Mouse (Mus musculus): Measurements from ENCODE around the gene Ntn3.

Ntn3 gene

DNA sequence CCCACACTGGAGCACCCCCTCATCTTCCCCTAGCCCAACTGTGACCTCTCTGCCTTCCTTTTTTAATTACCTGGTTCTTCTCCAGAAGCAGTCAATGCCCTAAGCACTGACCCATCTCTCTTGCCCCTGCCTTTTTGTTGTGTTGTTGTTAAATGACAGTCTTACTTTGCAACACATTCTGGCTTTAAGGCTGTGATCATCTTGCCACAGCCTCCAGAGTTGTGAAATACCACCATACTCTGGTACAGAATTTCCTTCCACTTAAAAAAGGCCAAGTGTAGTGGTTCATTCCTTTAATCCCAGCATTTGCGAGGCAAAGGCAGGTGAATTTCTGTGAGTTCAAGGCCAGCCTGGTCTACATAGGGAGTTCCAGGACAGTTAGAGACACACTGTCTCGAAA, 18.4 kb downstream of the Ntn3 start:
- DNase-seq (ENCODE audit: low read depth, low spot score), result no peak

DNA sequence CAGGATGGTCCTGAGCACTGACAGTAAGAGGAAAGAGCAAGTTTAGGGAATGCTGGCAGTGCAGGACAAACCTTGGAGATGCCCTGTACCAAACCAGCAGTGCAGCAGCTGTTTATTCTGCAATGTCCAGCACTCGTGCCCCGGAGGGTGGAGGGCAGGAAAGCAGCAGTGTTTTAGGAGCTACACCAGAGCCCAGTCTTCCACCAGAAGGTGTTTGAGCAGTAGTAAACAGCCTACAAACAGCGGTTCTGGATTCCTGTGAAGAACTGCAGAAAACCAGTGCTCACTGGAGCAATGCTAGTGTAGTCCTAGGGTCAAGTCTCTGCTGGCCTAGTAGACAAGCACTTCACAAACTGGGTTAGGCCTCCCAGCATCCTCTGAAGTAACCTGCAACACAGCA, 35.1 kb downstream of the Ntn3 start:
- no peak for DNase-seq (ENCODE audit: low read depth, low spot score)

DNA sequence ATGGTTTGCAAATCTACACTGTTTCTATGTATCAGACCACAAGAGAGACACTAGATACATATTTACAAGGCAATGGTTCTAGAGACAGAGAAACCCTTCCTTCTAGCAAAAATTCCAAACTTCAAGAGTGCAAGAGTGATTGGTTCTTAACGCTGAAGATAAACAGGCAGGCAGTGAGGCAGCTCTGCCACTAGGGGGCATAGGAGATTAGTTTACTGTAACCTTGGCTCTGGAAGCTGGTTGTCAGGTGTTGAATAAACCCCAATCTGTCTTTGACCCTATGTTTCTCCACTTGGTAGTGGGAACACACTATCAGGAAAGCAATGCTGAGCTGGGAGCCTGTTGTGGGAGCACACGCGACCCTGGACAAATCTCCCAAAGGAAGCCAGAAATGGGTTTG, 35.9 kb downstream of the Ntn3 start:
- DNase-seq (ENCODE audit: low read depth, low spot score), result peak; percentile 87

DNA sequence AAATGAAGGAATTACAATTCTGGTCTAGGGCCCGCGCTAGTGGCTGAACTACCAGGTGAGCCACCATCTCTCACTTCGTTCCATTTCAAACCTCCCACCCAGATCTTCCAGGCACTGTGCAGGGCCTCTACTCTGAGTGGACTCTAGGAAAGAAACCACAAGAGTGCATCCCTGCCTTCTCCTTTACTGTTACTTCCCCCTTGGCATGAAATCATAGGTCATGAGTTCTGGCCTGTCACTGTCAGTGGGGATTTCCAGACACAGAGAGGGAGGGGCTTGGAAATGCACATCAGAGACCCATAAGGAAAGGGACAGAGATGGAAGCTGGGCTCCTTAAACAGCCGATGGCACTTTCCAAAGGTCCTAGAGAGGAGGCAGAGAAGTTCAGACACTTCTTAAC, 37.6 kb downstream of the Ntn3 start:
- DNase-seq (ENCODE audit: low read depth, low spot score), result no peak

DNA sequence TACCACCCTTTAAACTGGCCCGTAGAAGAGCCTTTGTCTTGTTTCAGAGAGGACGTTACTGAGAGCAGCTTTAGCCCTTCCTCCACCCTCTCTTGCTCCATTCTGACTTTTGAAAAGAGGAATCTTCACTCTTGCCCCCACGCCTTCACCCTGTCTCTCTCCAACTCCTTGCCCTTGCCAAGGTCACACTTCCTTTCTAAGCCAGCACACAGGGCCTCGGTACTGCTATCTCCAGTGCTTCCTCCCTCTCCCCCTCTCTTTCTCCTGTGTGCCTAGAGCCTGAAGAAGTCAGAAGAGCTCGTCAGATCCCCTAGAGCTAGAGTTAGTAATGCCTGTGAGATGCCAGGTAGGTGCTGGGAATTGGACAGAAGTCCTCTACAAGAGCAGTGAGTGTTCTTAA, 38.6 kb downstream of the Ntn3 start:
- peak; percentile 66 for DNase-seq (ENCODE audit: low read depth, low spot score)

DNA sequence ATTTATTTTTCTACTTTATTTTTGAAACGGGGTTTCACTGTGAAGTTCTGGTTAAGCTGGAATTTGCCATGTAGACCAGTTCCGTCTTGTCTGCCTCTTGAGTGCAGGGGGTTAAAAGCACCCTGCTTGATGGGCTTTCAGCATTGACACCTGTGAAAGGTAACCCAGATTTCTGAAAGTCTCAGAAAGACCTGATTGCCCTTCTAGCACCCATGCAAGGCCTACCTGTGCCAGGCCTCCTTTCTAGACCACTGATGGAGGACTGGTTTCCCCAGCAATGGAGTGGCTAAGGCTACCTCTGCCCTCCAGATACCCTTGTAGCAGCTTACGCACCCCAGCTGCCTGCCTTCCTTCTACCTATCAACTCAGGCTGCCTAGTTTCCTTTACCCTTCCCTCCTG, 39.2 kb downstream of the Ntn3 start:
- no peak for DNase-seq (ENCODE audit: low read depth, low spot score)

DNA sequence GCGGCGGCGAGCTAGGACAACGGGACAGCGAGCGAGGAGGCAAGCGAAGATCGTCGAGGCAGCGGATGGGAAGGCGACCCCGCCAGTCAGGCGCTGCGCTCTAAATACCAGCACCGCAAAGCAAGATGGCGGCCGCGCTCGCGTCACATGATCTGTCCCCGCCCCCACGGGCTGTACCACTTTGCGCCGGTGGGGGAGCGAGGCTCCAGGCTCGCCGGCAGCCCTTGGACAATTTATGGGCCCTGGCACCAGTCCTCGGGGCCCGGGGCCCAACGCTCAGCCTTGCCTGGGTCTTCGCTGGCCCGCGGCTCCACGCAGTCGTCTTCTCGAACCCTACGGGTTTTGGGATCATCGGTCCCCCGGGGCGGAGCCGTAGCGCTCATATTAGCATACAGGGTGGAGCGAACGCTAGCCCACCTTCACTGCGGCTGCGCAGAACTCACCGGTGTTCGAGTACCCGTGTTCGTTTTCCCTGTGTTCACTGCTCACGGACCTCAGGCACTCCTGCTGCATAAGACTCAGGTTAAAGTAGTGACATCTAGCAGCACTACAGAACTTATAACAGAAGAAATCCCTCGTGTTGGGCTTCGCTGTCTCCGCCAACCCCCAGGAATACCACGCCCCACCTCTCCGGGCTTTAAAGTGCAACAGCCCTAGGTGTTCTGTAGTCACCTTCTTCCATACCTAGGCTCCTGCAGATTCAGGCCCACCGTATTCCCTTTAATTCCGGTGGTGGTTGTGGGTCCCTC, 39.8 kb downstream of the Ntn3 start, which contains the start of gene Atp6v0c:
Gene Atp6v0c, minus strand, starts transcription at position 386 of the 749 bp plus-strand sequence.
- peak; percentile 97 for DNase-seq (ENCODE audit: low read depth, low spot score)

DNA sequence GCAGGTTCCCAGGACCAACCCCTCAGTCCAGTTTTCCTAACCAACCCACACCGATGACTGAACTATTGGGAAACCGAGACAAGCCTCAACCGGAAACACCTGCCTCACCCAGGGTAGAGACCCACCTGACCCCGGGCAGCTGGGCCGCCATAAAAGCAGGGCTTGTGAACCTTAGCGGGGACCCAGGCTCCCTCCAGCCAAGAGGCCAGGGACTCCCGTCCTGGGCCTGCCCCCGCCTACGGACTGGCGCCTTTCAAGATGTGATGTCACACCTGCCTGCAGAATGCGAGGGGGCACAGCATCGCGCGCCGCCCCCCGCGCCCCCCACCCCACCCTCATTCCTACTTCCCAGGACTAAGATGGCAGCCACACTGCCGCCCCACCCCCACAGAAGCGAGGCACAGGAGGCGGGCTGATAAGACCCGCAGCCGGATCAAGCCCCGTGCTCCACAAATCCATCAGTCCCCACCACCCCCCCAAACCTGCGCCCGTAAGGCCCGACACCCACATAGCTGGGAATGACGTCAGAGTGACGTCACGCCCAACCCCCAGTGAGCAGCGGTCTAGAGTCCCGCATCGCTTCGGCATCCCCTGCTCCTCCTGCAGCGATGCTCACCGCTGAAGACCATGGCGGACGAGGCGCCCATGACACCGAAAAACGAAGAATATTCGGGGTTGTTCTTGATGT, 40.6 kb downstream of the Ntn3 start:
- DNase-seq (ENCODE audit: low read depth, low spot score), result peak; percentile 84

DNA sequence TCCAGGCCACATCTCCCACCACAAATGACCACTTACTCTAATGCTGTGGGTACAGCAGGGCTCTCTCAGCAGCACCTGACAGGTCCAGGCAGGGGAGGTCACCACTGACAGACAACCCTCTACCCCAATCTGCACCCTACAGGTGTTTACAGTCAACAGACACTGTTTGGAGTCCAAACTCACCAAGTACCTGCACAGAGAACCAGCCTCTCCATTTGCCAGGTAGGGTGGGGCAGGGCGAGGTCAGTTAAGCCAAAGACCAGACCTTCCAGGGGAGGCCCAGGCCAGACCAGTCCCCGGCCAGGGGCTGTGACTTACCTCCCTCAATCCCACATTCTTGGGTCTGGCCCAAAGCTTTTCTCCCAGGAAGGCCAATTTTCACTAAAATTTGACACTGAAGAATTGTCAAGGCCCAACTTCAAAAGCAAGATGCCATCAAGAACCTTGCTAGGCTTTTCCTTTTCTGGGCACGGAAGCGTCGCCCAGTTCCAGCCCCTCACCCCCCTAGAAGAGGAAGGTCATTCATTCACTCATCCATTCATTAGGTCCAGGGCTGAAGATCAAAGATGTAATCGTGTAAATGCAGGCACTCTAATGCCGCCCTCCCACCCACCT, 41.3 kb downstream of the Ntn3 start:
- DNase-seq (ENCODE audit: low read depth, low spot score), result no peak

DNA sequence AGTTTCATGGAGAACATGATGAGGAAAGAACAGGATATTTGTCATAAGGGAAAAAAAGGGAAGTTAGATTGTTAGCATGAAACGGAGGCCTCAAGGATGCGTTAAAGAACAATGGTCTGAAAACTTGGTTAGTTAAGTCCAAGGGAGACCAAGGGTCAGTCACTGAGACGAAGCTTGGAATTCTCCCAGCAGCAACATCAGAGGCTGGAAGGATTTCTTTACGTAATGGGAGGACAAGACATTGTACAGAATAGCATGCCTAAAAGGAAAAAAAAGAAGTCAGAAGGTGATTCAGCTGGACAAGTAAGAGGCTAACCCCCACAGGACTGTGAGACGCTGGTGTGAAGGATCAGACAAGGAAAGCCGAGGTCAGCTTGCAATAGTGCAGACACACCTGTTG, 42.2 kb downstream of the Ntn3 start:
- no peak for DNase-seq (ENCODE audit: low read depth, low spot score)

DNA sequence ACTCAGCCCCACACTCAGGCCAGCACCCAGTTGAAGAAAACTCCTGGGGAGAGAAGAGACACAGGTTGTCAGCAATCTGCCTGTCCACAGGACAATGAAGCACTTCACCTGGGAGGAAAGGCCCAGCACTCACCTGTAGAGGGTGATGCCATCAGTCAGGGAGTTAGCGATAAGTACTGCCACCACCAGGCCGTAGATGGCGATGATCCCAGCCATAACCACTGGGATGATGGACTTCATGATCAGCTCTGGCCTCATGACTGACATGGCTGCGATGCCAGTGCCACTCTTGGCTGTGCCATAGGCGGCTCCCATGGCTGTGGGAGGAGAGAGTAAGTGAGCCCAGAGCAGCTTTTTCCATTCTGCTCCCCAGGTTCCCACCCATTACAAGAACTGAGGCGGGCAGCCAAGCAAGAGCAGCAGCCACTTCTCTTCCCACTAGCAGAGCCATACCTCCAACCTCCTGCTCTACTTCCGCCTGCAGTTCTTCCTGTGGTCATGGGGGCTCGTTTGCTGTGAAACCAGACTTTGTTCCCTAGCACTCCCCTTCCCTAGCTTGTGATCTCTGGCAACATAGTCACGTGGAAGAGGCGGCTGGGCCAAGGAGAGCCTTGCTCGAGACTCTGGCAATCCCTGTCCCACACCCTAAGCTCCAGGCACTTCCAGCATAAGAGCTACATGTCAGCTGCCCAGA, 44.6 kb downstream of the Ntn3 start:
- peak; percentile 53 for DNase-seq (ENCODE audit: low read depth, low spot score)

DNA sequence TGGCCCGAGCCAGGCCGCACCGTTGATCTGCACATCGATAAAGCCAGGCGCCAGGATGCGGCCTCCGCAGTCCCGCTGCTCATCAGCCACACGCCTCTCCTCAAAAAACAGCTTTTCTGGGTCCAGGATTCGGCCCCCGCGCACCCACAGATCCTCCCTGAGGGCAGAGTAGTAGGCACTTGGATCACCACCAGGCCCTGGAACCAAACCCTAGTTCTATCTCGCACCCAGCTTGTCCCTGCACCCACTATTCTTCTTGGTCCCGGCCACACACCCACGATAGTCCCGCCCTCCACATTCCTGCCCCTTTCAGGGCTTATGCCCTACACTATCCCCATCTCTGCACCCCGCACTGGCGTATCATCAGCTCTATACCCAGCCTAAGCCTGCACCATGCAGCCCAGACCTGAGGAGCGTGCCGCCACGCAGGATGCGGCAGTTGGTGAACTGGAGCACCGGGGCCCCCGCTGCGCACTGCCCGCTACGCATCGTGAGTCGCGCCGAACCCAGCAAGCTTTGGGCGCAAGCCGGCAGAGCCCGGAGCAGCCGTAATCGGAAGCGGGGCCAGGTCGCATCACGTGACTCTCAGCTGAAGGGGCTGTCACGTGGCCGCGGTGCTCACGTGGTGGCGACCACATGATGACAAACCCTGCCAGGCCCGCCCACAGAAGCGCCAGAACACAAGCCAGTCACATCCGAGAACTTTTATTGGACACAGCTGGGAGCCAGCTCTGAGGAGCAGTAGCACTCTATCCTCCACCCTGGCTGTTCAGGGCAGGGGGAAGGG, 46.0 kb downstream of the Ntn3 start, which contains the start of gene Amdhd2:
Gene Amdhd2, minus strand, starts transcription at position 591 of the 787 bp plus-strand sequence.
- peak; percentile 99 for DNase-seq (ENCODE audit: low read depth, low spot score)

DNA sequence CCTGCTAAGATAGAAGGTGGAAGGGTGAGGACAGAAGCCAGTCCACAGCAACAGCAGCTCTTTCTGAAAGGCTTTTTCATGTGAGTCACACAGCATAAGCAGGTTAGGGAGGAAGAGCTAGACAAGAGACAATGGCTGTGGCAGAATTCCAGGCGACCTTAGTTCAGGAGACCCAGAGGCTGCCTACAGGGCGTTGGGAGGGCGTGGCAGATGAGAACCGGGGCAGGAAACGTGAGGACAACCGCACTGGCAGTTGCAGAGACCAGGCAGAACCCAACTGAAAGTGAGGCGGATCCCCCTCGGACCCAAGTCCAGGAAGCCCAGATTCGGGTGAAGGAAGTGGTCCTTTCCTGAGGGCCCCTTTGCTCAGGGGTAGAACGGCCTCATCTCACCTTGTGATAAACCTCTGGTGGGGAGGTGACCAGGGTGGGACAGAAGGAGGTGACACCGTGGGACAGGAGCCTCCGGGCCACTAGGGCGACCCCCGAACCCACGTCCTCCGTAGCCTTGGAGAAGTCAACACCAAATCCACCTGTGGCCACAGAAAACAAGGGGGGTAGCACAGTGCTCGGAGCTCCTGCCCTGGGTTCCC, 46.7 kb downstream of the Ntn3 start:
- DNase-seq (ENCODE audit: low read depth, low spot score), result peak; percentile 70

DNA sequence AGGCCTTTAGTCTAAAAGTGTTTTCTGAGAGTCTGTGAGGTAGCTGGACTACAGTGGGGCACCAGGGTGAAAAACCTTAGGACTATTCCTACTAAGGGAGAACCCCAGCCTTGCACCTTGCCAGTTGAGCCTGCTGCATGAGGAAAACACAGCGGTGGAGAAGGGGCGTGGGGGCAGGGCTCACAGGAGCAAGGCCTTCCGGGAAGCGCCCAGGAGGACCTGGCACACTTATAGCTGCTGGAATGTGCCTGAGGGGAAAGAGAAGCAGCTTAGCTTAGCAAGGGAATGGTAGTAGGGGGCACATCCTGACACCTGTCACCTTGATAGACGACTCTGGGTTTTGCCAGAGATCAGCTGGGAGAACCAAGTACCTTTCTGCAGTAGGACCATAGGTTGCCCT, 47.9 kb downstream of the Ntn3 start:
- peak; percentile 67 for DNase-seq (ENCODE audit: low read depth, low spot score)

DNA sequence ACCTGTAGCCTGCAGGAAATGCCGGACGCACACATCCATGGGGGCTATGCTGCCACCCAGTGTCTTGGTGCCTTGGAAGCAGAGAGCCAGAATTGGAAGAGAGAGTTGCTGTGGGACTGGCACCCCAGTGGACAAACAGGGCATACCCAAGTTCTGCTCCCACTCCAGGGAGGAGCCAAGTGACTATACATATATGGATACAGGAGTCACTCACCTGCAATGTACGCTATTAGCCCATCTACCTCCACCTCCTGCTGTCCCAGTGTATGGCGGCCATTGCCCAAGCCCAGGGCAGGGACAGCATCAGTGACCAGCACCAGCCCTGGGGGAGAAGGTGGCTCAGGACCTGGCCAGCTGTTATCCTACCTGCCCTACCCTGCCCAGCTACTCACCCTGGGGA, 51.8 kb downstream of the Ntn3 start:
- no peak for DNase-seq (ENCODE audit: low read depth, low spot score)

DNA sequence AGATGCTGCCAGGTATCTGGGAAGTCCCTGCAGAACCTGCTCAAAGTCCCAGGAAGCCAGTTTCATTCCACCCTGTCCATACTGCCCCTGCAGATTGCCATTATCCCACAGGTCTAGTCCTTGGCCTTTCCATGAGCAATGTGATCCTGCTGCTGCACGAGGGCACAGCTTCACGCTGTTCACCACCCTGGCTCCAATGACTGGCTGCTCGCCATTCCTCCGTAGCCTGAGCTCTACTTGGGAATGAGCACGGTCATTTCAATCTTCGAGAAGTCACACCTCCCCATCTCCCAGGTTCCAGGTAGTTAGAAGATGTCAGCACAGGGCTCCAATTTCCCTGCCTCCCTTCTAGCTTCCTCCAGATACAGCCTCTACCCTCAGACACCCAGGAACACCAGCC, 52.2 kb downstream of the Ntn3 start:
- DNase-seq (ENCODE audit: low read depth, low spot score), result no peak

DNA sequence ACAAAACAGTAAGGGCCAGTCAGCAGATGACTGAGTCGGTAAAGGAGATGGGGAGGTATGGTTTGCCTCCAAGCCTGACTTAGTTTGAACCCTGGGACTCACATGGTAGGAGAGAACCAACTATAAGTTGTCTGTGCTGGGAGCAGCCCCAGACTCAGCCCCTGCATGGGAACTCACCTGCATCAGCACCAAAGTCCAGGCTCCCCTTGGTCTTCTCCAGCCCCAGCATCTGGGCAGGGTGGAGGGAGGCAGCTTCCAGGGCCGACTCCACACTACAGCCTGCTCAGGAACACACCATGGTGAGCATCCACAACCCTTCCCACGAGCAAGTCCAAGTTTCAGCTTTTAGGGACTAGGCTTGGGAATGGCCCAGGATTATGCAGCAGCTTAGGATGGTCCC, 52.9 kb downstream of the Ntn3 start:
- no peak for DNase-seq (ENCODE audit: low read depth, low spot score)

DNA sequence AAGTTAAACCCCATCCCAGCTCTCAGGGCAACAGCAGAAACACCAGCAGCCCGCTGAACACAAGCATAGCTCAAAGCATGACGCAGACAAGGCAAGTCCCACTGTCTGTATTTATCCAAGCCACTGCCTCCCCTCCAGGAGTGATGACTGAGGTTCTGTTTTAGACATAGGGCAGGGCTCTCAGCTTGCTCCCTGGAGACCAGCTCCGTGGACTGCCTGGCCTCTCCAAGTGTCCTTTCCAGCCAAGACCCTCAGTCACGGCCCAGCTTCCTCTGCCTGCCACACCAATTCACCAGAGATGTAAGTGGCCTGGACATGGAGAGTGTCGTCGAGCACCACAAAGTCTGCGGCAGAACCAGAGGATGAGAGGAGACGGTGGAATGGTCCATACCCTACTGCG, 53.6 kb downstream of the Ntn3 start:
- no peak for DNase-seq (ENCODE audit: low read depth, low spot score)

DNA sequence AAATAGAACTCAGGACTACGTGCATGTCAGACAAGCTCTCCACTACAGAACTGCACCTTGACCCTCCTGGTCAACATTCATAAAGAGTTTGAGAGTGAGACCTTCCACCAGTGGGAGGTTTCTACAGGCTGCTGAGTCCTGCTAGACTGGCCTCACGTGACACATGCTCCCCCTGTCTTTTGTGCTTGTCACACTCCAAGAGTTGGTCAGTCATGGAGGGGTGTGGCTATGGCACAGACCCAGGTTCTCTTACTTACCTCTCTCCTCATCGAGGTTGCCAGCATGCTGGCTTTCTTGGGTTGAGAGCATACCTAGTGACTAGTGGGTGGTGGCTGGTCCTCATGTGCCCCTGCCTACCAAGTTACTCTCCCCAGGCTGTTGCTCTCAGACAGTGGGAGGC, 54.9 kb downstream of the Ntn3 start:
- no peak for DNase-seq (ENCODE audit: low read depth, low spot score)

Data from ZHBTc4 (cell line).